Mouse (Mus musculus): ENCODE measurements around the gene Trpv2. TPM values are rescaled to one million over a fixed set of nuclear protein-coding genes. Genes with fewer than 3 reads are reported as not detected.

Trpv2 gene
- total and polyA plus RNA-seq, 3 experiments, result 30.0 to 30.4 TPM; not detected in 1

DNA sequence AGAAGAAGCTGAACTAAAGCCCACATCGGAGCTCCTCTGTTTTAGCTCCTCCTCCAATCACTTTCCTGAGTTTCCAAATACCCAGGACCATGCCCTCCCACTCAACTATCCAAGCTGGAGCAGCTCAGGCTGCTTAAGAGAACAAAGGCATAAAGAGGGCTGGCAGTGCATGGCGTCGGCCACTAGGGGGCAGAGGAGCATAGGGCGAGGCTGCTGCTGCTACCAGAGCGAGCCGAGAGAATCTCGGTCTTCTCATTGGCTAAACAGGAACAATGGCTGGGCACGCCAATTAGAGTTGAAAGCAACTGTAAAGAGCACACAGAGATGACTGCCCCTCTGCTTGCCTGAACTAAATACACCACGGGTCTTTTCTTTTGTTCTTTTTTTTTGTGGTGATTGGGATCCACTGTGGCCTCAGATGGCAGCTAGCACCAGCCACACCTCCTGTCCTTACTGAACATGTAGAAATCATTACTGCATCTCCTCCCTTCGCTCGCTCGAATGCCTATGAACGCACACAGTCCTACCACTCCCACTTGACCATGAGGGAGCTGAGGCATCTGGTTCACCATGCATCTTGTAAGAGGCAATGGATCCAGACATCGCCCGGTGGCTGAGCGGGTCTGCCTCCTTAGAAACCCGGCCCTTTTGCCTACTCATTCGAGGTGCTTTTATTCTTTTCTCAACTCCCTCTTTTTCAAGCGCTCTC lies 39.5 kb downstream of the Trpv2 start (continued):
- TF ChIP-seq UBTF (IDR thresholded peaks at IDR 0.05; ENCODE audit: borderline replicate concordance, insufficient read depth, low read depth, low read length) (no peak), MEF2A (IDR thresholded peaks at IDR 0.05; ENCODE audit: extremely low read depth, insufficient replicate concordance, low read depth, low read length, poor library complexity, severe bottlenecking) (no peak), POLR2AphosphoS5 (IDR thresholded peaks at IDR 0.05; ENCODE audit: borderline replicate concordance, low read depth, low read length) (no peak), TAL1 (IDR thresholded peaks at IDR 0.05; ENCODE audit: low read length) (no peak), ZC3H11A (IDR thresholded peaks at IDR 0.05; ENCODE audit: low read depth, low read length) (peak; percentile 99), TBP (IDR thresholded peaks at IDR 0.05; ENCODE audit: low read depth, low read length) (0 out of 2 replicates have a peak, but pooled peaks have one; percentile 22), USF2 (IDR thresholded peaks at IDR 0.05; ENCODE audit: borderline replicate concordance in 1 of 2, insufficient read depth in 1 of 2, low read depth in 1 of 2, low read length in 2 of 2) (no peak), ETS1 (IDR thresholded peaks at IDR 0.05; ENCODE audit: low read depth, low read length) (no peak), CHD2 (IDR thresholded peaks at IDR 0.05; ENCODE audit: low read length) (no peak)

DNA sequence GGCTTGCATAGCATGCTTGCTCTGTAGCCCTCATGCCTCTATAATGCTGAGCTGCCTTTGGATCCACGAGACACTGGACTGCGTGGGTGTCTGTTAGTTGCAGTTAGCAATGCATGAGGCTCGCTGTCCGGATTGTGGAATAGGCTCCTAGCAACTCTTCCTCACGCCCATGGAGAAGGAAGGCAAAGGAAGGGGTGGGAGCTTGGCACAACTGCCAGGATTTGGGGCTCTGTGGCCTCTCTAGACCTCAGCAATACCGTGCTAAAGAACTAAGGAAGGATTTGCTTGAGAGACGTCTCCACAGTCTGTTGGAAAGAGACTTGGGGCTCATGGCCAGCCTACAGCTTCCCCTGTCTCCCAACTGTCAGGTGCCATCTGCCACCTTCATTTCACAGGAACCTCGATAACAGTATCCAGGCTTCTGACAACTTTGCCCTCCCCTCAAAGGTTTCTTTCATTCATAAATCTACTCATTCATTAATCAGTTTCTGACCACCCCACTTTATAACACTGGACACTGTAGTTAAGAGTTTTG lies 40.7 kb downstream of the Trpv2 start:
- Histone ChIP-seq H3K4me1 (ENCODE audit: control insufficient read depth in 1 of 2, insufficient read depth in 2 of 2, low read length in 2 of 2) (no peaks in the 10 kb centered on the region), H3K9me3 (replicated peaks; ENCODE audit: insufficient read depth, low read length) (no peaks in the 10 kb centered on the region), H3K9ac (ENCODE audit: control insufficient read depth, low read depth, low read length, poor library complexity, severe bottlenecking) (no peak overlapping the region), H3K27ac (ENCODE audit: control insufficient read depth, low read depth, low read length) (no peak overlapping the region), H3K79me2 (ENCODE audit: control insufficient read depth, insufficient read depth, low read length, poor library complexity) (no peaks in the 10 kb centered on the region), H3K27me3 (ENCODE audit: control insufficient read depth in 1 of 2, insufficient read depth in 2 of 2, low read length in 2 of 2) (no peaks in the 10 kb centered on the region), H3K36me3 (ENCODE audit: control insufficient read depth in 1 of 2, insufficient read depth in 2 of 2, low read length in 2 of 2) (no peaks in the 10 kb centered on the region), H3K4me3 (ENCODE audit: control insufficient read depth in 1 of 2, insufficient read depth in 1 of 2, low read depth in 2 of 2, low read length in 2 of 2) (no peak overlapping the region)
- no peak for DNase-seq (ENCODE audit: low read depth, low spot score)
- TF ChIP-seq POLR2AphosphoS2 (IDR thresholded peaks at IDR 0.05; ENCODE audit: low read length) (no peak), SMC3 (IDR thresholded peaks at IDR 0.05; ENCODE audit: low read depth, low read length) (no peak), MAZ (IDR thresholded peaks at IDR 0.05; ENCODE audit: low read depth, low read length) (no peak), SIN3A (IDR thresholded peaks at IDR 0.05; ENCODE audit: low read length) (no peak), POLR2A (IDR thresholded peaks at IDR 0.05; ENCODE audit: control insufficient read depth in 1 of 2, insufficient read depth in 1 of 2, low read depth in 1 of 2, low read length in 2 of 2, poor library complexity in 1 of 2) (no peak), KAT2A (conservative IDR thresholded peaks at IDR 0.05; ENCODE audit: low read depth, low read length) (no peak), NRF1 (IDR thresholded peaks at IDR 0.05; ENCODE audit: insufficient read depth, low read depth, low read length, poor library complexity, severe bottlenecking) (no peak), CHD1 (IDR thresholded peaks at IDR 0.05; ENCODE audit: low read depth, low read length) (no peak), MAFK (IDR thresholded peaks at IDR 0.05; ENCODE audit: borderline replicate concordance, low read depth, low read length) (no peak), NELFE (IDR thresholded peaks at IDR 0.05; ENCODE audit: low read depth, low read length) (no peak), MAX (IDR thresholded peaks at IDR 0.05; ENCODE audit: low read length) (no peak), ZNF384 (IDR thresholded peaks at IDR 0.05; ENCODE audit: low read depth, low read length) (no peak), MYC (IDR thresholded peaks at IDR 0.05; ENCODE audit: low read depth, low read length) (no peak), UBTF (IDR thresholded peaks at IDR 0.05; ENCODE audit: borderline replicate concordance, insufficient read depth, low read depth, low read length) (no peak), TCF12 (IDR thresholded peaks at IDR 0.05; ENCODE audit: low read depth, low read length) (no peak), GATA1 (IDR thresholded peaks at IDR 0.05; ENCODE audit: low read depth, low read length) (no peak), USF1 (IDR thresholded peaks at IDR 0.05; ENCODE audit: low read depth, low read length) (no peak), MYB (IDR thresholded peaks at IDR 0.05; ENCODE audit: low read depth, low read length) (no peak), CTCF (IDR thresholded peaks at IDR 0.05 in 2 of 3, conservative IDR thresholded peaks at IDR 0.05 in 1 of 3; ENCODE audit: control insufficient read depth in 1 of 3, insufficient read depth in 1 of 3, low read depth in 2 of 3, low read length in 3 of 3, poor library complexity in 1 of 3, severe bottlenecking in 1 of 3) (no peak)

Data from MEL (cell line).